Mouse (Mus musculus): Measurements from ENCODE around the gene Nxph4.
A peak's percentile ranks its signal among the peaks of the same experiment; 100 is the strongest.

Nxph4 gene

GRCm38 (mm10) chr10:127534036-127534928 lies at the start of gene Nxph4:
Gene Nxph4 (minus strand): TSS chr10:127534559.
- peak; percentile 57 for DNase-seq (ENCODE audit: low read depth)

GRCm38 (mm10) chr10:127583649-127584048 lies 49.3 kb upstream of the Nxph4 start:
- DNase-seq (ENCODE audit: low read depth): no peak

GRCm38 (mm10) chr10:127581291-127581690 lies 46.9 kb upstream of the Nxph4 start:
- DNase-seq (ENCODE audit: low read depth): no peak

- no peak for DNase-seq (ENCODE audit: low read depth)
Measured at GRCm38 (mm10) chr10:127577982-127578381, 43.6 kb upstream of the Nxph4 start.

- no peak for DNase-seq (ENCODE audit: low read depth)
Measured at GRCm38 (mm10) chr10:127577156-127577555, 42.8 kb upstream of the Nxph4 start.

- DNase-seq (ENCODE audit: low read depth): peak; percentile 46
Measured at GRCm38 (mm10) chr10:127576381-127576961, 42.1 kb upstream of the Nxph4 start.

- DNase-seq (ENCODE audit: low read depth): no peak
Measured at GRCm38 (mm10) chr10:127575741-127576140, 41.4 kb upstream of the Nxph4 start.

GRCm38 (mm10) chr10:127572281-127572680 lies 37.9 kb upstream of the Nxph4 start:
- DNase-seq (ENCODE audit: low read depth): no peak

- DNase-seq (ENCODE audit: low read depth): no peak
Measured at GRCm38 (mm10) chr10:127570937-127571641, 36.7 kb upstream of the Nxph4 start.

- no peak for DNase-seq (ENCODE audit: low read depth)
Measured at GRCm38 (mm10) chr10:127570384-127570783, 36.0 kb upstream of the Nxph4 start.

- peak; percentile 83 for DNase-seq (ENCODE audit: low read depth)
Measured at GRCm38 (mm10) chr10:127569450-127569849, 35.1 kb upstream of the Nxph4 start.

- no peak for DNase-seq (ENCODE audit: low read depth)
Measured at GRCm38 (mm10) chr10:127566553-127567326, 32.4 kb upstream of the Nxph4 start.

- DNase-seq (ENCODE audit: low read depth): no peak
Measured at GRCm38 (mm10) chr10:127564301-127564700, 29.9 kb upstream of the Nxph4 start.

GRCm38 (mm10) chr10:127563840-127564239 lies 29.5 kb upstream of the Nxph4 start:
- no peak for DNase-seq (ENCODE audit: low read depth)

GRCm38 (mm10) chr10:127561145-127561544 lies 26.8 kb upstream of the Nxph4 start:
- DNase-seq (ENCODE audit: low read depth): peak; percentile 16

GRCm38 (mm10) chr10:127557397-127557796 lies 23.0 kb upstream of the Nxph4 start:
- DNase-seq (ENCODE audit: low read depth): peak; percentile 27

GRCm38 (mm10) chr10:127555703-127556102 lies 21.3 kb upstream of the Nxph4 start:
- peak; percentile 42 for DNase-seq (ENCODE audit: low read depth)

GRCm38 (mm10) chr10:127549892-127550291 lies 15.5 kb upstream of the Nxph4 start:
- no peak for DNase-seq (ENCODE audit: low read depth)

- no peak for DNase-seq (ENCODE audit: low read depth)
Measured at GRCm38 (mm10) chr10:127548236-127548635, 13.9 kb upstream of the Nxph4 start.

- peak; percentile 20 for DNase-seq (ENCODE audit: low read depth)
Measured at GRCm38 (mm10) chr10:127546505-127546904, 12.1 kb upstream of the Nxph4 start.

GRCm38 (mm10) chr10:127544375-127544774 lies 10.0 kb upstream of the Nxph4 start:
- DNase-seq (ENCODE audit: low read depth): no peak

GRCm38 (mm10) chr10:127543916-127544315 lies 9.6 kb upstream of the Nxph4 start:
- no peak for DNase-seq (ENCODE audit: low read depth)
